In the genomic region with DNA sequence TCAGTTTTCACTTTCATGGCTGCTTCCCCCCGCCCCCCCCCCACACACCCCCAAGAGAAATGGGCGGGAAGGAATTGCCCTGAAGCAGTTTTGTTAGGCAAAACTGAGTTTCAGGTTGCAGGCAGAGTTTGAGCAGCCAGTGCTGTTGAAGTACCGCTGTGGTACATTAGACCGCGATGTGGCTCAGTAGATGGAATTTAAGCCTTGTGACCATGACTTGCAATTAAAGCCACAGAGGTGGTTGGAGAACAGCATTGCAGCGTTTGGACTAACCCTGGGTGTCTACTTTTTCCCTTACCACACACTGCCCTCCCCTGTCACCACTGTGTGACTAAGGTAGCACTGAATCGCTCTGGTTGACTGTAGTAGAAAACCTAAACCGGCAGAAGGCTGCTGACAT, we compare ENCODE assay signal across 10 mouse cellular contexts. TPM values are rescaled to one million over a fixed set of nuclear protein-coding genes. Genes with fewer than 3 reads are reported as not detected.
DNase-seq lines count a peak whose midpoint lies in the region; ATAC-seq lines count a peak whose summit lies in the region.
"Had no signal": no experiment of that assay in that cellular context is flagged by ENCODE, and none has a peak within 500 bp of the region (broad histone marks: within the 10 kb centered on the region; RNA-seq: fewer than 3 reads in every experiment).

No protein-coding gene starts in this region.

- no peaks in the 10 kb centered on the region; the same call in 1 of the 2 replicates for H3K4me1 ChIP-seq in embryonic facial prominence, embryonic 11.5 days (ENCODE audit: control insufficient read depth, insufficient read depth, low read length)

- DNase-seq in embryonic facial prominence, embryonic 11.5 days (ENCODE audit: low spot score), result peak; percentile 60
- DNase-seq in heart, postnatal 10 days, result peak; percentile 49 to 57
- DNase-seq in frontal cortex, postnatal 25 days (ENCODE audit: low spot score in 2 of 2), result no peak
- no peak for DNase-seq in ovary, postnatal 36 days (ENCODE audit: low spot score)
- DNase-seq in layer of hippocampus, postnatal 25 days (ENCODE audit: extremely low spot score in 1 of 2, low spot score in 1 of 2), result no peak
- DNase-seq: cerebellum, postnatal 25 days had no signal

- H3K79me2 ChIP-seq in macrophage (ENCODE audit: inconsistent target), result no peaks in the 10 kb centered on the region

- no peaks in the 10 kb centered on the region for H3K9me3 ChIP-seq in embryonic facial prominence, embryonic 11.5 days (replicated peaks; ENCODE audit: control insufficient read depth, low read length)

- ATAC-seq in CD4-positive, CD25-positive, alpha-beta regulatory T cell, adult 4 months, result peak; percentile 14
- ATAC-seq in embryonic facial prominence, embryonic 11.5 days (replicated peaks; ENCODE audit: insufficient number of reproducible peaks, low FRiP score, low TSS enrichment, low read depth), result peak; percentile 34; the same call in 1 of the 2 replicates
- ATAC-seq: activated CD4-positive, CD25-positive, alpha-beta regulatory T cell, adult 4 months had no signal

- H3K9ac ChIP-seq in embryonic facial prominence, embryonic 11.5 days (replicated peaks; ENCODE audit: low read length), result no peak overlapping the region
- H3K9ac ChIP-seq: liver, embryonic 14.5 days had no signal

- H3K27ac ChIP-seq in embryonic facial prominence, embryonic 11.5 days (replicated peaks; ENCODE audit: low read depth, low read length), result no peak overlapping the region
- H3K27ac ChIP-seq in macrophage, result no peak overlapping the region
- H3K27ac ChIP-seq: liver, embryonic 14.5 days had no signal

- WGBS in embryonic facial prominence, embryonic 11.5 days, result 35% methylated on average over 8 of the region's 8 CpGs
- WGBS in macrophage (ENCODE audit: missing documents), result 7% methylated on average over 8 of the region's 8 CpGs

- H3K27me3 ChIP-seq in embryonic facial prominence, embryonic 11.5 days (ENCODE audit: control insufficient read depth, insufficient read depth, low read length), result no peaks in the 10 kb centered on the region

- no peak overlapping the region for H3K4me2 ChIP-seq in embryonic facial prominence, embryonic 11.5 days (ENCODE audit: low read depth, low read length)

- H3K36me3 ChIP-seq in embryonic facial prominence, embryonic 11.5 days (replicated peaks; ENCODE audit: control insufficient read depth, insufficient read depth, low read depth, low read length), result no peaks in the 10 kb centered on the region
- no peaks in the 10 kb centered on the region for H3K36me3 ChIP-seq in macrophage (ENCODE audit: inconsistent target)

- intact Hi-C loops in heart, postnatal 10 days (cut with DNase I), result loop anchor here (5.0 kb wide), 1 partner anchor 42 kb away; no protein-coding TSS in a partner anchor

- H3K4me3 ChIP-seq in embryonic facial prominence, embryonic 11.5 days (ENCODE audit: low read depth, low read length), result no peak overlapping the region
- peak overlapping the region; percentile 0; the same call in 1 of the 2 replicates for H3K4me3 ChIP-seq in macrophage (ENCODE audit: inconsistent target)

RNA-seq across cellular contexts. Expression of a gene that starts 0.8 kb away (rescaled TPM):
- under 1 TPM; 0.32 to 0.48 TPM for polyA plus RNA-seq in CD4-positive, CD25-positive, alpha-beta regulatory T cell, adult 4 months (2017; shearing (Covaris generic))
- polyA plus RNA-seq in embryonic facial prominence, embryonic 11.5 days (2014; fragmentation: Nextera tagmentation; extraction: Ambion mirVana), result 0.11 TPM in 1 of 2 replicates, not detected in the other
- total RNA-seq in heart, postnatal 10 days (2021), result 100 to 1,000 TPM; 129 to 131 TPM
- total RNA-seq in macrophage (2018; cell fraction: chromatin; rRNA removed), result under 1 TPM in 16 of 26 experiments, not detected in 10; 0.13 to 0.92 (median 0.40) TPM
- 1 to 10 TPM in 1 of 26 experiments, under 1 TPM in 25; 0.03 to 1.1 (median 0.12) TPM for total RNA-seq in macrophage (2018; cell fraction: cytosol; rRNA removed)
- 1 to 10 TPM in 3 of 26 experiments, under 1 TPM in 18, not detected in 5; 0.07 to 1.7 (median 0.39) TPM for total RNA-seq in macrophage (2018; cell fraction: nucleus; rRNA removed)
- 0.03 TPM in 1 of 3 replicates, not detected in the others for polyA plus RNA-seq in macrophage (2018)
- total RNA-seq in layer of hippocampus, postnatal 25 days (2021), result not detected

RNA-seq across cellular contexts. Expression of a gene that starts 22.1 kb away (rescaled TPM):
- 1 to 10 TPM; 1.5 to 3.0 TPM for polyA plus RNA-seq in CD4-positive, CD25-positive, alpha-beta regulatory T cell, adult 4 months (2017; shearing (Covaris generic))
- 10.1 and 11.3 TPM in 2 replicates for polyA plus RNA-seq in embryonic facial prominence, embryonic 11.5 days (2014; fragmentation: Nextera tagmentation; extraction: Ambion mirVana)
- 1 to 10 TPM; 1.8 to 2.2 TPM for total RNA-seq in heart, postnatal 10 days (2021)
- total RNA-seq in macrophage (2018; cell fraction: chromatin; rRNA removed), result 10 to 100 TPM in 9 of 26 experiments, 1 to 10 TPM in 17; 2.7 to 24.5 (median 8.3) TPM
- 1 to 10 TPM in 5 of 26 experiments, under 1 TPM in 21; 0.42 to 1.6 (median 0.79) TPM for total RNA-seq in macrophage (2018; cell fraction: cytosol; rRNA removed)
- total RNA-seq in macrophage (2018; cell fraction: nucleus; rRNA removed), result 10 to 100 TPM in 1 of 26 experiments, 1 to 10 TPM in 25; 1.1 to 17.4 (median 3.5) TPM
- 0.22 to 2.5 TPM (median 1.8 TPM) in 3 replicates for polyA plus RNA-seq in macrophage (2018)
- under 1 TPM; 0.87 to 0.91 TPM for total RNA-seq in layer of hippocampus, postnatal 25 days (2021)

RNA-seq across cellular contexts. Expression of a gene that starts 54.7 kb away (rescaled TPM):
- polyA plus RNA-seq in CD4-positive, CD25-positive, alpha-beta regulatory T cell, adult 4 months (2017; shearing (Covaris generic)), result 100 to 1,000 TPM; 186 to 375 TPM
- 1.4 TPM in 2 replicates for polyA plus RNA-seq in embryonic facial prominence, embryonic 11.5 days (2014; fragmentation: Nextera tagmentation; extraction: Ambion mirVana)
- 10 to 100 TPM in 1 of 2 experiments, 1 to 10 TPM in 1; 9.9 to 10.2 TPM for total RNA-seq in heart, postnatal 10 days (2021)
- 100 to 1,000 TPM; 109 to 549 (median 220) TPM for total RNA-seq in macrophage (2018; cell fraction: chromatin; rRNA removed)
- 100 to 1,000 TPM; 192 to 507 (median 307) TPM for total RNA-seq in macrophage (2018; cell fraction: cytosol; rRNA removed)
- 100 to 1,000 TPM; 120 to 448 (median 226) TPM for total RNA-seq in macrophage (2018; cell fraction: nucleus; rRNA removed)
- 214 to 424 TPM (median 292 TPM) in 3 replicates for polyA plus RNA-seq in macrophage (2018)
- 1 to 10 TPM; 4.0 to 4.4 TPM for total RNA-seq in layer of hippocampus, postnatal 25 days (2021)

Comparison
In these comparisons a context has a peak if more than half of its experiments do, and no peak if none do; other contexts are left out.
1. DNase-seq: peak in embryonic facial prominence, embryonic 11.5 days (single experiment) and heart, postnatal 10 days (2 of 2); none in frontal cortex, postnatal 25 days (0 of 2), ovary, postnatal 36 days (single experiment) and layer of hippocampus, postnatal 25 days (0 of 2).
2. RNA of a gene that starts 54.7 kb away (polyA plus RNA-seq): 214 to 424 TPM in macrophage and 186 to 375 TPM in CD4-positive, CD25-positive, alpha-beta regulatory T cell, adult 4 months; 1.4 TPM in embryonic facial prominence, embryonic 11.5 days; every median in the first group is over 10 times any median in the second.